Mouse (Mus musculus) kidney, adult 2 months (tissue): ENCODE measurements at regions not wholly inside any gene's neighbourhood (a gene's known extent, or its start where the extent isn't known, plus 50 kb on each side); places are given as distances from the start of the nearest gene placed in this dataset.

Source experiments
- CTCF ChIP-seq: fragments of 200-500 bp; conservative IDR thresholded peaks from 2 replicates; pipeline ENCODE4 v1.5.1; 2011; ENCODE audit warnings: low read depth, mild to moderate bottlenecking, control low read depth, low read length, moderate library complexity, mixed read lengths; ENCODE audit not compliant: insufficient read depth, insufficient read length
- POLR2A ChIP-seq: fragments of 200-500 bp; IDR thresholded peaks from one replicate; pipeline ENCODE4 v1.6.1; 2011; ENCODE audit warnings: low read depth, low read length, control low read depth

- TF ChIP-seq CTCF, result no peak
- TF ChIP-seq POLR2A, result no peak
Observed at GRCm38 (mm10) chr1:135669803-135670202, 50.1 kb upstream of the Csrp1 start.
